Mouse (Mus musculus) large intestine, adult 2 months (tissue): ENCODE results near the gene Rapsn. TPM values are rescaled to one million over a fixed set of nuclear protein-coding genes. Genes with fewer than 3 reads are reported as not detected.

Source experiments
- polyA plus RNA-seq: library from polyadenylated mRNA; depleted of rRNA; stranded (reverse); fragments of >200 nt; gene quantifications from 2 replicates; pipeline ENCODE4 v1.2.3, GENCODE M21; 2012; rRNA removed

Rapsn gene
- polyA plus RNA-seq, 1 experiment = 0.50 TPM

Other genes with a start within 250 kb of the Rapsn start
- 210 and 242 TPM in 2 replicates for gene Mtch2, start 188.5 kb upstream of the Rapsn start, polyA plus RNA-seq
- 1.2 and 1.8 TPM in 2 replicates for gene C1qtnf4, start 149.8 kb upstream of the Rapsn start, polyA plus RNA-seq
- 9.6 and 11.8 TPM in 2 replicates for gene Kbtbd4, start 130.9 kb upstream of the Rapsn start, polyA plus RNA-seq
- 197 and 211 TPM in 2 replicates for gene Ndufs3, start 130.8 kb upstream of the Rapsn start, polyA plus RNA-seq
- gene Celf1, start 95.2 kb upstream of the Rapsn start, polyA plus RNA-seq = 31.7 and 45.2 TPM in 2 replicates
- 112 and 116 TPM in 2 replicates for gene Psmc3, start 18.4 kb downstream of the Rapsn start, polyA plus RNA-seq
- gene Slc39a13, start 34.8 kb downstream of the Rapsn start, polyA plus RNA-seq = 21.4 and 22.7 TPM in 2 replicates
- 26.7 and 32.6 TPM in 2 replicates for gene Spi1, start 46.8 kb downstream of the Rapsn start, polyA plus RNA-seq
- 0.10 and 0.11 TPM in 2 replicates for gene Mybpc3, start 82.5 kb downstream of the Rapsn start, polyA plus RNA-seq
- 11.2 and 16.8 TPM in 2 replicates for gene Madd, start 148.2 kb downstream of the Rapsn start, polyA plus RNA-seq
- gene Nr1h3, start 167.2 kb downstream of the Rapsn start, polyA plus RNA-seq = 70.2 and 109 TPM in 2 replicates
- gene Acp2, start 167.3 kb downstream of the Rapsn start, polyA plus RNA-seq = 17.8 and 34.3 TPM in 2 replicates
- gene Ddb2, start 201.4 kb downstream of the Rapsn start, polyA plus RNA-seq = 10.3 and 14.4 TPM in 2 replicates
- 2.8 and 3.7 TPM in 2 replicates for gene Pacsin3, start 220.3 kb downstream of the Rapsn start, polyA plus RNA-seq
- 32.7 and 34.7 TPM in 2 replicates for gene Arfgap2, start 229.4 kb downstream of the Rapsn start, polyA plus RNA-seq